Mouse (Mus musculus): Measurements from ENCODE around the gene A530084C06Rik.

The A530084C06Rik gene

GRCm38 (mm10) chr13:31543021-31543420 lies 16.1 kb downstream of the A530084C06Rik start:
- DNase-seq (ENCODE audit: low spot score), result no peak

GRCm38 (mm10) chr13:31534726-31535125 lies 24.4 kb downstream of the A530084C06Rik start:
- no peak for DNase-seq (ENCODE audit: low spot score)

- no peak for DNase-seq (ENCODE audit: low spot score)
Measured at GRCm38 (mm10) chr13:31531651-31532061, 27.5 kb downstream of the A530084C06Rik start.

DNA sequence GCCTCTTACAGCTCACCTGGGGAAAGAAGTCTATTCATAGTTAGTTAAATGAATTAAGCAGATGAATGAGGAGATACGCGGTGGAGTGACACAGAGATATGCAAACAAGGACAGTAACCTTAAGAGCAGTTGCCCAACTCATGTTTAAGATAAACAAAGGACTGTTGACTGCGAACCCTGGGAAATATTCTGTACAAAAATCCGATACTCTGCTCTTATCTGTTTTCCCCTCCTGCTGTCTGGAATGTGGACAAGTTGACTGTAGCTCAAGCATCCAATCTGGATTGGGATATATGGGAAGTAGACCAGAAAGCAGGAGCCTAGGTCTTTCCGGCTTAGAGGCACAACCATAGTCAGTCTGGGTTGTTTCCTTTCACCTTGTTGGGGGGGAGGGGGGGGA lies 27.9 kb downstream of the A530084C06Rik start:
- no peak for DNase-seq (ENCODE audit: low spot score)

DNA sequence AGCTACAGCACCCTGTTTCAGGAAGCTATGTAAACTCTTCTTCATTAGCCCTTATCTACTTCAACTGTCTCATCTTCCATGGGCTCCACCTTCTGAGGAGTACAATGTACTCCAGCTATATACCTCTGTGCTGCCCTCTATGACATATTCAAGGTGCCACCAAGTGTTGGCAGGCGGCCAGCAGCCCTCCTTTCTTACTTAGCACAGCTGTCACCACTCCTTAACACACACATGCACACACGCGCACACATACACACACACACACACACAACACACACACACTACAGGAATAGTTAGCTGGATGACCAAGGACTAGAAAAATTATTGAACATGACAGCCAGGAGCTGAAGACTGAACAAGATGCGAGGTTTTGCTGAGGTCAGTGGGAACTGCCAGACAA lies 34.2 kb downstream of the A530084C06Rik start:
- peak; percentile 51 for DNase-seq (ENCODE audit: low spot score)

DNA sequence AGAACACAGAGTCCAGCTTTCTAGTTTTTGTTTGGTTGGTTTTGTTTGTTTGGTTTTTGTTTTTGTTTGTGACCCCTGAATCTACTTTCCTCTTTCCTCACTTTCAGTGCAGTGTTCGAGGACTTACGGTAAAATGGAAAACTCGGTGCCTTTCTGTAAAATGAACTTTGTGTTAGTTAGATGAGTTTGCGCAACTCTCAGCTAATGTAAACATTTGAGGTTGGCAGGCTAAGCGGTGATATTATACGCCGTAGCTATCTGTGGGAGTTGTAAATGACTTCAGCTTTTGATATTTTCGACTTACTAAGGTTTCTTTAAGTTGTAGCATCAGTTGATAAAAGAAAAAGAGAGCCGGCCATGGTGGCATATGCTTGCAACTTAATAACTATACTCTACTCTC lies 40.2 kb downstream of the A530084C06Rik start:
- DNase-seq (ENCODE audit: low spot score), result no peak

DNA sequence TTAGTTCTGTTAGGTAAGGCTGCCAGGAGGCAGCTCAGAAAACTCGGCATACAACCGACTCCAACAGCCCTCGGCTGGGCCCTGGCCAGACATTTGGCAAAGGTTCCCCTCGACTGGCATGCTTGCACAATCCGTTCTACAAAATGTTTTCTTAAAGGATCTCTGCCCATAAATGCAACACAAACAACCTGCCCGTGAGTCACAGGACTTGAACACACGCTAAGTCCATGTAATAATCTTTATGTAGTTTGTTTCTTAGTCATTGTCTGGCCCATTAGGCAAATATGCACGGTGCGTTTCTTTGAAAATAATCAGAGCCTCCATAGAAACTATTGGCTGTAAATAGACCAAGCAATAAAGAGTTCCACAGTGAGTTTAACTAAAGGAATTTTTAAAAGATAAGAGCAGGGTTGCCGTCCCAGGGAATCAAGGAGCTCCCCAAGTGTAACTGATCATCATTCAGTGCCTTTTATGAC lies 40.7 kb downstream of the A530084C06Rik start:
- DNase-seq (ENCODE audit: low spot score), result peak; percentile 45

DNA sequence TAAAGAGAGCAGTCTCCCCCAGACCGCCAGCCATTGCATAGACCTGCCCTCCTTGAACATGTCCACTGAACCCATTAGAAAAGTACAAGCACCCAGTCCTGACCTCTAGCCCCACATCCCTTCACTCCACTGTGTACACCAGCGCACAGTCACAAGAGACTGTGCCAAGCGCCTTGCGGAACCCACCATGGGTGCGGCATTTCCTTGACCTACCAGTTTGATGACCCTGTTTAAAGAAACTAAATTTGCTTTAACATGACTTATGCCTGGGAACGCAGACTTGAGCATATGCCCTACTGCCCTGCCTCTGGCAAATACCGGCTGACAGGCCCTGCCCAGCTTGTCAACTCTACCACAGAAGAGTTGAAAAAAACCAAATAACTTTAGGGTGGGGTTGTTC lies 43.9 kb downstream of the A530084C06Rik start:
- no peak for DNase-seq (ENCODE audit: low spot score)

GRCm38 (mm10) chr13:31506494-31507167 lies 52.5 kb downstream of the A530084C06Rik start:
- no peak for DNase-seq (ENCODE audit: low spot score)

All from testis, postnatal 10 days (tissue).